Mouse (Mus musculus): ENCODE measurements around the gene Nbl1.

GRCm38 (mm10) chr4:139141785-139142184 lies 49.0 kb upstream of the Nbl1 start:
- TF ChIP-seq GATA1 (IDR thresholded peaks at IDR 0.05; ENCODE audit: borderline replicate concordance, low read length) (no peak), FLI1 (IDR thresholded peaks at IDR 0.05; ENCODE audit: low read length) (no peak)

All from megakaryocyte, embryonic 14.5 days (primary cell).